Mouse (Mus musculus): ENCODE measurements around the gene Ctdnep1.
A peak's percentile ranks its signal among the peaks of the same experiment; 100 is the strongest.

Gene Ctdnep1

GRCm38 (mm10) chr11:70029130-70029801 is 48.3 kb downstream of the Ctdnep1 start:
- peak; percentile 75 to 90 for DNase-seq (ENCODE audit: low spot score in 2 of 2)

DNA sequence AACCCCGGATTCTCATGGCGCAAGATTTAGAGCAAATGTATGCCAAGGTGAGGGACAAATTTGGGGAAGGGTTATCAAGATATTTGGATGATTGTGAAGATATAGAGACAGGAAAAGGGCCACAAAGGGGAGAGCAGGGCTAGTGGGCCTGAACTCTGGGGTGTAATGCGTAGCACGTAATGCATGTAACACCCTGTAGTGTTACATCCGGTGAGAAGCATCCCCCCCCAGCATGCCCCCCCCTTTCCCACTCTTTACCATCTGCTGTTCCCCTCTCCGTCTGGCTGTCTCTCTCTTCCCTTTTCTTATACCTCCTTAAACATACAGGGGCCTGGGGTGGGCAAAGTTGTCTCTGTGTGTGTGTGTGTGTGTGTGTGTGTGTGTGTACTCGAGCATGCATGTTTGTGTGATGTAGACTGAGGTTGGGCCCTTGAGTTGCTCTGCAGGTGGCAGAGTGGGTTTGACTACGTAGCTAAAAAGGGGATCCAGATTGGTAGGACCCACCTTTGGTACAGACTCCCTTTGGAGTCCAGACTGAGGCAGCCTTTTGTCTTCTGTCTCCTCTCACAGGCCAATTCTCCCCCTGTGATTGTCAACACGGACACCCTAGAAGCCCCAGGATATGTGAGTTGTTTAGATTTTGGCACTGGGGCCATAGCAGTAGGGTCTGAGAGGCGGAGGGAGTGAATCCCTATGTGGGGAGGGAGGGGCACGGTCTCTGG is 49.0 kb downstream of the Ctdnep1 start:
- DNase-seq (ENCODE audit: low spot score in 2 of 2) = no peak

DNA sequence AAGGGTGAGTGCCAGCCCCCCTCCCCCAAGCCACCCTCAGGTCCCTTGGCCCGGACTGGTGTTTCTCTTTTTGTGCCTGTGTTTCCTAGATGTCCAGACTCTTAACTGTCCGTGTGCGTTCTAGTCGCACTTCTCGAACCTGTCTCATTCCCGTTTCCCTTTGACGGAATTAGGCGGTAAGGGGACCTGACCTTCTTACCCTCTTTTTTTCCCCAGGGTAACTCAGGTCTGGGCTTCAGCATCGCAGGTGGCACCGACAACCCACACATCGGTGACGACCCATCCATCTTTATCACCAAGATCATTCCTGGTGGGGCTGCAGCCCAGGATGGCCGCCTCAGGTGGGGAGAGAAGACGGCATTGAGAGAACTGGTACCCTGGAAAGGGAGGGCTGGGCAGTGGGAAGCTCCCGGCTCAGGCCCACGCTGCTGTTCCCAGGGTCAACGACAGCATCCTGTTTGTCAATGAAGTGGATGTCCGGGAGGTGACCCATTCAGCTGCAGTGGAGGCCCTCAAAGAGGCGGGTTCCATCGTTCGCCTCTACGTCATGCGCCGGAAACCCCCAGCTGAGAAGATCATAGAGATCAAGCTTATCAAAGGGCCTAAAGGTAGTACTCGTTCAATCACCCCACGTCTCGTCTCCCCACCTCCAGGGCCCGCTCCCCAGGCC is 49.8 kb downstream of the Ctdnep1 start:
- no peak for DNase-seq (ENCODE audit: low spot score in 2 of 2)

DNA sequence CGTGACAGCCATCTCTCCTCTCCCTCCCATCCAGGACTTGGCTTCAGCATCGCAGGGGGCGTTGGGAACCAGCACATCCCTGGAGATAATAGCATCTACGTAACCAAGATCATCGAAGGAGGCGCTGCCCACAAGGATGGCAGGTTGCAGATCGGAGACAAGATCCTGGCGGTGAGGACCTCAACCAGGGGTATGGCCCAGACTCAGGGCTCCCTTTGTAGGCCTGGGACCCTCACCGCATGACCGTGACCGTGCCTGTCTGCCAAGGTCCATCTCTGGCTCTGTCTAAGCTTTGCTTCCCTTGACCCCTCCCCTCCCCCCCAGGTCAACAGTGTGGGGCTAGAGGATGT is 50.3 kb downstream of the Ctdnep1 start:
- no peak for DNase-seq (ENCODE audit: low spot score in 2 of 2)

- no peak for DNase-seq (ENCODE audit: low spot score in 2 of 2)
These were observed 57.2 kb downstream of the Ctdnep1 start for GRCm38 (mm10) chr11:70038174-70038573.

DNA sequence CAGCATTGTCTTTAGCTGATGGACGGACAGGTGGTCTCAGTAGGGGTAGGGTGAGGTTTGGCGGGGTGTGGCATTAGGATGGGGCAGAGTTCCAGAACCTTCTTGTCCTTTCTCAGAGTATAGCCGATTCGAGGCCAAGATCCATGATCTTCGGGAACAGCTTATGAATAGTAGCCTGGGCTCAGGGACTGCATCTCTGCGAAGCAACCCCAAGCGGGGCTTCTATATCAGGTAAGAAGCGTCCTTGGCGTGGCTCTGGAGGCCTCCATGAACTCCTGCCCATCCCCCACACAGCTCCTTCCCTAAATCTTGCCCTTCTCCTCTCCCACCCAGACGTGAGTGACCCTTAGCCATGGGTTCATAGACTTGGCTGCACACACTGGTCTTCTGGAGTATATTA is 58.7 kb downstream of the Ctdnep1 start:
- DNase-seq (ENCODE audit: low spot score in 2 of 2) = no peak

GRCm38 (mm10) chr11:70040184-70040583 is 59.2 kb downstream of the Ctdnep1 start:
- no peak for DNase-seq (ENCODE audit: low spot score in 2 of 2)
